Mouse (Mus musculus) hindbrain, embryonic 15.5 days (tissue): ENCODE results near the gene Agrn. TPM values are rescaled to one million over a fixed set of nuclear protein-coding genes. Genes with fewer than 3 reads are reported as not detected.

Experiments
- ATAC-seq: fragments of 200-750 bp; cut with Nextera tagmentation; 2 replicates; pipeline ENCODE4 v1.8.0; 2017; ENCODE audit warnings: low read depth, moderate number of reproducible peaks, moderate TSS enrichment; ENCODE audit not compliant: low FRiP score
- H3K27ac ChIP-seq: fragments of 300-500 bp; sonication (generic); replicated peaks from 2 replicates; pipeline ENCODE4 v1.5.1; 2015; ENCODE audit warnings: mild to moderate bottlenecking, inconsistent platforms
- H3K27me3 ChIP-seq: fragments of 300-500 bp; sonication (generic); 2 replicates; pipeline ENCODE4 v1.6.1; 2015; ENCODE audit warnings: control low read depth, inconsistent platforms
- H3K36me3 ChIP-seq: fragments of 300-500 bp; sonication (generic); 2 replicates; pipeline ENCODE4 v1.6.1; 2015; ENCODE audit warnings: control low read depth, inconsistent platforms
- H3K4me1 ChIP-seq: fragments of 300-500 bp; sonication (generic); replicated peaks from 2 replicates; pipeline ENCODE4 v1.6.1; 2015; ENCODE audit warnings: control low read depth, inconsistent platforms
- H3K4me2 ChIP-seq: fragments of 300-500 bp; sonication (generic); 2 replicates; pipeline ENCODE4 v1.6.1; 2015; ENCODE audit warnings: moderate library complexity, mild to moderate bottlenecking, inconsistent platforms
- H3K4me3 ChIP-seq: fragments of 300-500 bp; sonication (generic); 2 replicates; pipeline ENCODE4 v1.5.1; 2015; ENCODE audit warnings: mild to moderate bottlenecking, inconsistent platforms
- H3K9ac ChIP-seq: fragments of 300-500 bp; sonication (generic); 2 replicates; pipeline ENCODE4 v1.6.1; 2015; ENCODE audit warnings: inconsistent platforms
- H3K9me3 ChIP-seq: fragments of 300-500 bp; sonication (generic); 2 replicates; pipeline ENCODE4 v1.6.1; 2016; ENCODE audit warnings: control low read depth, inconsistent platforms
- WGBS: fragments of 180-500 bp; shearing (Covaris S2); methylation state at CpG from one replicate; pipeline ENCODE4 v1.1.7; 2015; 5-methylcytosine and 5-hydroxymethylcytosine counted together
- polyA plus RNA-seq: library from polyadenylated mRNA; unstranded; fragments of >200 nt; fragmentation: Nextera tagmentation; extraction: Ambion mirVana; gene quantifications from 2 replicates; pipeline ENCODE4 v1.2.1, GENCODE M21; 2015

The Agrn gene
- polyA plus RNA-seq: 116 TPM in 2 replicates

- whole genome bisulfite sequencing: 0% methylated on average over 45 of the region's 88 CpGs
- Histone ChIP-seq H3K27ac (peak within 1 kb of the TSS; percentile 92), H3K9me3 (no peaks in the 10 kb centered on the region), H3K4me2 (peak within 1 kb of the TSS; percentile 80), H3K4me3 (peak within 1 kb of the TSS; percentile 55), H3K36me3 (no peaks in the 10 kb centered on the region), H3K4me1 (peaks cover 47% of the 10 kb centered on the region), H3K27me3 (no peaks in the 10 kb centered on the region), H3K9ac (peak within 1 kb of the TSS; percentile 85)
- ATAC-seq: peak; percentile 82
Observed at GRCm38 (mm10) chr4:156197131-156197828, at the start of gene Agrn. Agrn (minus strand) TSS chr4:156197488.

- WGBS: 25% methylated on average over 58 of the region's 60 CpGs
- Histone ChIP-seq H3K4me2 (peak overlapping the region; percentile 93), H3K4me3 (peak overlapping the region; percentile 97), H3K9ac (no peak overlapping the region), H3K36me3 (peaks cover 38% of the 10 kb centered on the region), H3K27ac (no peak overlapping the region), H3K27me3 (no peaks in the 10 kb centered on the region), H3K4me1 (peaks cover 20% of the 10 kb centered on the region), H3K9me3 (no peaks in the 10 kb centered on the region)
- ATAC-seq: no peak
Observed at GRCm38 (mm10) chr4:156236651-156237447, 39.6 kb upstream of the Agrn start.

- H3K4me3 ChIP-seq: peak within 1 kb of the TSS; percentile 97
- H3K27ac ChIP-seq: peak within 1 kb of the TSS; percentile 93
- peak; percentile 88 for ATAC-seq
- peak within 1 kb of the TSS; percentile 93 for H3K4me2 ChIP-seq
- H3K4me1 ChIP-seq: peaks cover 20% of the 10 kb centered on the region
- peaks cover 37% of the 10 kb centered on the region for H3K36me3 ChIP-seq
- under 1% methylated on average over 86 of the region's 90 CpGs for WGBS
- H3K9me3 ChIP-seq: no peaks in the 10 kb centered on the region
- no peaks in the 10 kb centered on the region for H3K27me3 ChIP-seq
- peak within 1 kb of the TSS; percentile 82 for H3K9ac ChIP-seq
Observed at GRCm38 (mm10) chr4:156235808-156236533, 38.7 kb upstream of the Agrn start, which contains the start of gene Noc2l. Noc2l (plus strand) TSS chr4:156236010.

GRCm38 (mm10) chr4:156235360-156235770, 38.1 kb upstream of the Agrn start:
- ATAC-seq: peak; percentile 38
- no peaks in the 10 kb centered on the region for H3K27me3 ChIP-seq
- peak overlapping the region; percentile 97 for H3K4me3 ChIP-seq
- H3K27ac ChIP-seq: peak overlapping the region; percentile 93
- H3K4me2 ChIP-seq: peak overlapping the region; percentile 93
- no peaks in the 10 kb centered on the region for H3K9me3 ChIP-seq
- H3K9ac ChIP-seq: peak overlapping the region; percentile 82
- H3K4me1 ChIP-seq: peaks cover 20% of the 10 kb centered on the region
- WGBS: under 1% methylated on average over 15 of the region's 15 CpGs
- peaks cover 36% of the 10 kb centered on the region for H3K36me3 ChIP-seq

GRCm38 (mm10) chr4:156234701-156235213, 37.5 kb upstream of the Agrn start, which contains the start of gene Plekhn1:
Plekhn1 (minus strand) TSS chr4:156234857.
- no peaks in the 10 kb centered on the region for H3K9me3 ChIP-seq
- peak within 1 kb of the TSS; percentile 93 for H3K27ac ChIP-seq
- H3K4me3 ChIP-seq: peak within 1 kb of the TSS; percentile 97
- no peaks in the 10 kb centered on the region for H3K27me3 ChIP-seq
- ATAC-seq: peak; percentile 49
- peak within 1 kb of the TSS; percentile 93 for H3K4me2 ChIP-seq
- H3K9ac ChIP-seq: peak within 1 kb of the TSS; percentile 82
- H3K4me1 ChIP-seq: peaks cover 20% of the 10 kb centered on the region
- WGBS: under 1% methylated on average over 21 of the region's 48 CpGs
- peaks cover 35% of the 10 kb centered on the region for H3K36me3 ChIP-seq

DNA sequence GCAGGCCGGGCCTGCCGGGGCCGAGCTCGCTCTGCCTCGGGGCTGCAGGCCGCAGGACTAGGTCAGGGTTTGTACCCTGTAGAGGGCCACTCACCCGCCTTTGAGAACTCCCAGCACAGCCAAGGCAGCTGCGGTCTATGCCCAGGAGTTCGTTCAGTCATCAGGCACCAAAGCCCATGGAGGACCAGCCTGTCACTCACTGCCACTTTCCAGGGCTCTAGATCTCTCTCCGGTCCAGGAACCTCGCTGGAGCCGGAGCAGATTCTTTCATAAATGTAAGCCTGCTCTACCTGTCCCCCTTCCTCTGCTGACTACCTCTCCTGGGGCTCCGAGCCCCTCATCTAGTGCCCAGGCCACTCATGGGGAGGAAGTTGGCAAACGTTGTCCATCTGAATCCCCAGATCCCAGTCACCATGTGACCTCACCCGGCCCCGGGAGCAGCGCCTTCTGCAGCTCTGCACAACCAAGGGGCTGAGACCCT, 36.8 kb upstream of the Agrn start:
- Histone ChIP-seq H3K4me3 (peak overlapping the region; percentile 97), H3K9ac (peak overlapping the region; percentile 62), H3K4me1 (peaks cover 20% of the 10 kb centered on the region), H3K27me3 (no peaks in the 10 kb centered on the region), H3K27ac (peak overlapping the region; percentile 90), H3K36me3 (peaks cover 35% of the 10 kb centered on the region), H3K9me3 (no peaks in the 10 kb centered on the region), H3K4me2 (peak overlapping the region; percentile 93)
- 2% methylated on average over 17 of the region's 17 CpGs for WGBS
- ATAC-seq: 0 out of 2 replicates have a peak, but pooled peaks have one; percentile 10

- Histone ChIP-seq H3K27me3 (no peaks in the 10 kb centered on the region), H3K9me3 (no peaks in the 10 kb centered on the region), H3K27ac (no peak overlapping the region), H3K36me3 (peaks cover 28% of the 10 kb centered on the region), H3K9ac (no peak overlapping the region), H3K4me3 (no peak overlapping the region), H3K4me1 (peaks cover 5% of the 10 kb centered on the region), H3K4me2 (no peak overlapping the region)
- 27% methylated on average over 12 of the region's 12 CpGs for WGBS
- ATAC-seq: peak; percentile 51
Observed at GRCm38 (mm10) chr4:156228393-156229024, 31.2 kb upstream of the Agrn start.

DNA sequence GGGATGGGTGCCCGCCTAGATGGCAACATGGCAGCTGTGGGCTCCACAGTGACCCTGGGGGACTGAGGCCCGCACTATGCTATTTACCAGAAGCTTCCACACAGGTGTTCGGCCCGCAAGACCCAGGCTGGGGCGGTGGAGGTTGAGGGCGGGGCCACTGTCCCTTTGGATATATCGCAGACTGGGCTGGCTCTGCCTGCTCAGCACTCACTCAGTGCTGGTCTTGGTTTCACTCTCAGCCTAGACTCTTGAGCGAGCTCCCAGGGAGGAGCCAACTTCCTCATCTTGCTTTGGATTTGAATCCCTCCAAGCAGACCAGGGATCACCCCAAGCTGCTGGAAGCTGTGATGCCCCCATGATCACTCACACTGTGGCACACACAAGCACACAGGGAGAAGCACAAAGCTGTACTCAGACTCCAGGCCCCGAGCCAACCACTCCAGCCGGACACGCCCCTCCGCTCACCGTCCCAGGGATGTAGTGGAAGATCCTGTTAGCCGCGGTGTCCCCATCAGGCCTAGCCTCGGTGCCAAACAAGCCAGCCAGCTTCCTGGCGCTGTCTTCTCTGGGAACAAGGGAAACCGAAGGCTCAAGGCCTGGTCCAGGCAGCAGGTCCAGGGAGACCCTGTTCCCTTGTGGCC, 30.6 kb upstream of the Agrn start:
- 40% methylated on average over 18 of the region's 18 CpGs for WGBS
- Histone ChIP-seq H3K27ac (no peak overlapping the region), H3K4me2 (no peak overlapping the region), H3K27me3 (no peaks in the 10 kb centered on the region), H3K9ac (no peak overlapping the region), H3K36me3 (peaks cover 30% of the 10 kb centered on the region), H3K4me1 (no peaks in the 10 kb centered on the region), H3K9me3 (no peaks in the 10 kb centered on the region), H3K4me3 (no peak overlapping the region)
- 0 out of 2 replicates have a peak, but pooled peaks have one; percentile 5 for ATAC-seq

DNA sequence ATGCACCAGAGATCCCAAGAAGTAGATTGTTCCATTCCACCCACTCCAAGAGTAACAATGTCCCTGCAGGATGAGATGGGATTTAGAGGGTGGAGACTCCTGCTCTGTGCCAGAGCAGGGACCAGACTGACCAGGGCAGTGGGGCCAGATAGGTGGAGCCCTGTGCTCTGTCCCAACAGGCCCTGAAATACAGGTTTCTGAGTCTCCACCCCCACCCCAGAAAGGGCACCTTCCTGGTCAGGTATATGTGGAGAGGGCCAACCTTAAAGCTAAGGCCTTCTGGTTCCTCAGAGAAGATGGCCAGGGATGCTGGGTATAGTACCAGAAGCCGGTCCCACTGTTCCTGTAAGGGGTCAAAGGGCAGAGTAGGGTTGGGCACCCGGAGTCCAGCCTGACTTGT, 27.0 kb upstream of the Agrn start:
- Histone ChIP-seq H3K4me1 (no peaks in the 10 kb centered on the region), H3K27me3 (no peaks in the 10 kb centered on the region), H3K4me2 (no peak overlapping the region), H3K27ac (no peak overlapping the region), H3K4me3 (no peak overlapping the region), H3K36me3 (peaks cover 7% of the 10 kb centered on the region; the same call in 1 of the 2 replicates), H3K9ac (no peak overlapping the region), H3K9me3 (no peaks in the 10 kb centered on the region)
- whole genome bisulfite sequencing: 81% methylated on average over 2 of the region's 2 CpGs
- ATAC-seq: no peak

- Histone ChIP-seq H3K9ac (no peak overlapping the region), H3K4me2 (no peak overlapping the region), H3K27me3 (no peaks in the 10 kb centered on the region), H3K36me3 (0 out of 2 replicates have a peak, but pooled peaks cover 4% of the 10 kb centered on the region), H3K4me3 (no peak overlapping the region), H3K27ac (no peak overlapping the region), H3K4me1 (no peaks in the 10 kb centered on the region), H3K9me3 (no peaks in the 10 kb centered on the region)
- WGBS: 89% methylated on average over 11 of the region's 11 CpGs
- ATAC-seq: no peak
Observed at GRCm38 (mm10) chr4:156219936-156220335, 22.6 kb upstream of the Agrn start.
